Mouse (Mus musculus): ENCODE results near the gene Pik3c2b. TPM values are rescaled to one million over a fixed set of nuclear protein-coding genes. Genes with fewer than 3 reads are reported as not detected.

The Pik3c2b gene
- total and polyA plus RNA-seq, 2 experiments from 2014 or later, result 9.2 to 21.3 TPM

- Histone ChIP-seq H3K9me3 (ENCODE audit: low read length) (no peaks in the 10 kb centered on the region), H3K27me3 (ENCODE audit: insufficient read depth, low read length) (no peaks in the 10 kb centered on the region), H3K4me1 (ENCODE audit: insufficient read depth, low read length) (peaks cover 5% of the 10 kb centered on the region; the same call in 1 of the 2 replicates), H3K27ac (ENCODE audit: low read depth, low read length) (no peak overlapping the region), H3K36me3 (ENCODE audit: insufficient read depth, low read length) (peaks cover 38% of the 10 kb centered on the region), H3K4me2 (ENCODE audit: low read depth, low read length, poor library complexity, severe bottlenecking) (no peak overlapping the region), H3K9ac (replicated peaks; ENCODE audit: low read length, poor library complexity, severe bottlenecking) (no peak overlapping the region), H3K4me3 (ENCODE audit: low read depth, low read length) (no peak overlapping the region)
- no peak for DNase-seq (ENCODE audit: low spot score)
- ATAC-seq (ENCODE audit: low FRiP score), result no peak
- TF ChIP-seq CTCF (IDR thresholded peaks at IDR 0.05), result no peak
- 57% methylated on average over 9 of the region's 9 CpGs for WGBS
Observed at GRCm38 (mm10) chr1:133073327-133073856, 27.9 kb downstream of the Pik3c2b start.

- no peak overlapping the region for H3K27ac ChIP-seq (ENCODE audit: low read depth, low read length)
- no peak for TF ChIP-seq CTCF (IDR thresholded peaks at IDR 0.05)
- H3K27me3 ChIP-seq (ENCODE audit: insufficient read depth, low read length), result no peaks in the 10 kb centered on the region
- H3K9me3 ChIP-seq (ENCODE audit: low read length), result no peaks in the 10 kb centered on the region
- 95% methylated on average over 13 of the region's 13 CpGs for WGBS
- no peak overlapping the region for H3K4me3 ChIP-seq (ENCODE audit: low read depth, low read length)
- H3K4me1 ChIP-seq (ENCODE audit: insufficient read depth, low read length), result peaks cover 5% of the 10 kb centered on the region; the same call in 1 of the 2 replicates
- no peak for DNase-seq (ENCODE audit: low spot score)
- H3K36me3 ChIP-seq (ENCODE audit: insufficient read depth, low read length), result peaks cover 28% of the 10 kb centered on the region
- no peak overlapping the region for H3K9ac ChIP-seq (replicated peaks; ENCODE audit: low read length, poor library complexity, severe bottlenecking)
- H3K4me2 ChIP-seq (ENCODE audit: low read depth, low read length, poor library complexity, severe bottlenecking), result no peak overlapping the region
- ATAC-seq (ENCODE audit: low FRiP score), result no peak
Observed at GRCm38 (mm10) chr1:133074541-133074940, 29.1 kb downstream of the Pik3c2b start.

- H3K4me3 ChIP-seq (ENCODE audit: low read depth, low read length), result no peak overlapping the region
- ATAC-seq (ENCODE audit: low FRiP score) (no peak), DNase-seq (ENCODE audit: low spot score) (no peak)
- H3K9ac ChIP-seq (replicated peaks; ENCODE audit: low read length, poor library complexity, severe bottlenecking), result no peak overlapping the region
- peaks cover 31% of the 10 kb centered on the region for H3K36me3 ChIP-seq (ENCODE audit: insufficient read depth, low read length)
- no peak for TF ChIP-seq CTCF (IDR thresholded peaks at IDR 0.05)
- no peaks in the 10 kb centered on the region for H3K9me3 ChIP-seq (ENCODE audit: low read length)
- no peak overlapping the region for H3K27ac ChIP-seq (ENCODE audit: low read depth, low read length)
- peaks cover 4% of the 10 kb centered on the region; the same call in 1 of the 2 replicates for H3K4me1 ChIP-seq (ENCODE audit: insufficient read depth, low read length)
- H3K4me2 ChIP-seq (ENCODE audit: low read depth, low read length, poor library complexity, severe bottlenecking), result no peak overlapping the region
- 86% methylated on average over 6 of the region's 6 CpGs for WGBS
- H3K27me3 ChIP-seq (ENCODE audit: insufficient read depth, low read length), result no peaks in the 10 kb centered on the region
Observed at GRCm38 (mm10) chr1:133075651-133076400, 30.4 kb downstream of the Pik3c2b start.

- 36% methylated on average over 20 of the region's 20 CpGs for WGBS
- Histone ChIP-seq H3K9ac (replicated peaks; ENCODE audit: low read length, poor library complexity, severe bottlenecking) (no peak overlapping the region), H3K9me3 (ENCODE audit: low read length) (no peaks in the 10 kb centered on the region), H3K4me3 (ENCODE audit: low read depth, low read length) (no peak overlapping the region), H3K27ac (ENCODE audit: low read depth, low read length) (no peak overlapping the region), H3K27me3 (ENCODE audit: insufficient read depth, low read length) (no peaks in the 10 kb centered on the region), H3K36me3 (ENCODE audit: insufficient read depth, low read length) (peaks cover 33% of the 10 kb centered on the region), H3K4me2 (ENCODE audit: low read depth, low read length, poor library complexity, severe bottlenecking) (no peak overlapping the region), H3K4me1 (ENCODE audit: insufficient read depth, low read length) (no peaks in the 10 kb centered on the region)
- no peak for TF ChIP-seq CTCF (IDR thresholded peaks at IDR 0.05)
- DNase-seq (ENCODE audit: low spot score), result no peak
- ATAC-seq (ENCODE audit: low FRiP score), result no peak
Observed at GRCm38 (mm10) chr1:133076681-133077514, 31.4 kb downstream of the Pik3c2b start.

GRCm38 (mm10) chr1:133077606-133078337 lies 32.3 kb downstream of the Pik3c2b start:
- no peaks in the 10 kb centered on the region for H3K27me3 ChIP-seq (ENCODE audit: insufficient read depth, low read length)
- no peak overlapping the region for H3K4me3 ChIP-seq (ENCODE audit: low read depth, low read length)
- no peak overlapping the region for H3K9ac ChIP-seq (replicated peaks; ENCODE audit: low read length, poor library complexity, severe bottlenecking)
- TF ChIP-seq CTCF (IDR thresholded peaks at IDR 0.05), result no peak
- 51% methylated on average over 12 of the region's 12 CpGs for WGBS
- H3K27ac ChIP-seq (ENCODE audit: low read depth, low read length), result no peak overlapping the region
- H3K4me1 ChIP-seq (ENCODE audit: insufficient read depth, low read length), result no peaks in the 10 kb centered on the region
- H3K9me3 ChIP-seq (ENCODE audit: low read length), result no peaks in the 10 kb centered on the region
- H3K4me2 ChIP-seq (ENCODE audit: low read depth, low read length, poor library complexity, severe bottlenecking), result no peak overlapping the region
- ATAC-seq (ENCODE audit: low FRiP score), result no peak
- H3K36me3 ChIP-seq (ENCODE audit: insufficient read depth, low read length), result peaks cover 32% of the 10 kb centered on the region
- no peak for DNase-seq (ENCODE audit: low spot score)

Measured in midbrain, postnatal 0 days (tissue).